ENCODE assay signal across 8 mouse cellular contexts in genomic region chr4:152325574-152326411, GRCm38 (mm10). TPM values are rescaled to one million over a fixed set of nuclear protein-coding genes. Genes with fewer than 3 reads are reported as not detected.
DNase-seq lines count a peak whose midpoint lies in the region; ATAC-seq lines count a peak whose summit lies in the region.

TSS of gene Rpl22 (plus strand) at chr4:152325742.

- peak within 1 kb of the TSS; percentile 89 for H3K4me2 ChIP-seq in forebrain, embryonic 14.5 days (ENCODE audit: low read length)
- H3K4me2 ChIP-seq in neural tube, embryonic 15.5 days, result peak within 1 kb of the TSS; percentile 79

- DNase-seq in ES-CJ7 (ENCODE audit: low read depth, low spot score), result peak; percentile 99
- DNase-seq in cerebellum, adult 11 months, result peak; percentile 91
- peak; percentile 99 for DNase-seq in forebrain, embryonic 14.5 days (ENCODE audit: low spot score)
- DNase-seq in heart, postnatal 14 days, result peak; percentile 90
- peak; percentile 94 for DNase-seq in layer of hippocampus, adult 11-12 months (ENCODE audit: low spot score)
- peak; percentile 96 to 97 for DNase-seq in lung, adult 18-20 months
- peak; percentile 97 for DNase-seq in testis, postnatal 14 days (ENCODE audit: low spot score)

- whole genome bisulfite sequencing in forebrain, embryonic 14.5 days, result under 1% methylated on average over 69 of the region's 70 CpGs
- under 1% methylated on average over 70 of the region's 70 CpGs for WGBS in neural tube, embryonic 15.5 days

- peak within 1 kb of the TSS; percentile 97 for H3K4me3 ChIP-seq in forebrain, embryonic 14.5 days (ENCODE audit: low read depth, low read length)
- H3K4me3 ChIP-seq in neural tube, embryonic 15.5 days (replicated peaks), result peak within 1 kb of the TSS; percentile 100

- peak; percentile 98 for ATAC-seq in forebrain, embryonic 14.5 days
- ATAC-seq in neural tube, embryonic 15.5 days (ENCODE audit: low FRiP score), result peak; percentile 95

- peak within 1 kb of the TSS; percentile 93 for H3K9ac ChIP-seq in forebrain, embryonic 14.5 days (ENCODE audit: low read length)
- peak within 1 kb of the TSS; percentile 99 for H3K9ac ChIP-seq in neural tube, embryonic 15.5 days (replicated peaks)

- no peaks in the 10 kb centered on the region for H3K9me3 ChIP-seq in forebrain, embryonic 14.5 days (replicated peaks; ENCODE audit: control insufficient read depth, low read length)
- no peaks in the 10 kb centered on the region for H3K9me3 ChIP-seq in neural tube, embryonic 15.5 days (replicated peaks)

- H3K36me3 ChIP-seq in forebrain, embryonic 14.5 days (ENCODE audit: control insufficient read depth, insufficient read depth, low read length), result peaks cover 30% of the 10 kb centered on the region
- H3K36me3 ChIP-seq in neural tube, embryonic 15.5 days, result peaks cover 23% of the 10 kb centered on the region

- peak within 1 kb of the TSS; percentile 48 for H3K27ac ChIP-seq in forebrain, embryonic 14.5 days (ENCODE audit: low read depth, low read length)
- H3K27ac ChIP-seq in neural tube, embryonic 15.5 days (replicated peaks), result peak within 1 kb of the TSS; percentile 84

- peaks cover 7% of the 10 kb centered on the region; the same call in 1 of the 2 replicates for H3K4me1 ChIP-seq in forebrain, embryonic 14.5 days (ENCODE audit: control insufficient read depth, insufficient read depth, low read length)
- H3K4me1 ChIP-seq in neural tube, embryonic 15.5 days, result peaks cover 20% of the 10 kb centered on the region

- intact Hi-C loops in heart, postnatal 14 days (cut with DNase I), result no loop called here

- no peaks in the 10 kb centered on the region for H3K27me3 ChIP-seq in forebrain, embryonic 14.5 days (replicated peaks; ENCODE audit: control insufficient read depth, insufficient read depth, low read length)
- no peaks in the 10 kb centered on the region for H3K27me3 ChIP-seq in neural tube, embryonic 15.5 days (replicated peaks)

RNA-seq across cellular contexts. Expression of gene Rpl22, which starts in this region (rescaled TPM):
- 196 and 235 TPM in 2 replicates for polyA plus RNA-seq in forebrain, embryonic 14.5 days (2014; fragmentation: Nextera tagmentation; extraction: Ambion mirVana)
- total RNA-seq in heart, postnatal 14 days (2021), result 100 to 1,000 TPM; 223 to 252 TPM
- 148 and 190 TPM in 2 replicates for polyA plus RNA-seq in neural tube, embryonic 15.5 days (2015; fragmentation: Nextera tagmentation; extraction: Ambion mirVana)

Comparison
In these comparisons a context has a peak if more than half of its experiments do, and no peak if none do; other contexts are left out.
1. Peak in every context shown above with its lines: DNase-seq, ATAC-seq, H3K4me3 ChIP-seq and H3K27ac ChIP-seq.